In genomic region chr11:20934191-20935062, GRCm38 (mm10) we compare ENCODE assay signal across 18 mouse cellular contexts.
A peak's percentile ranks its signal among the peaks of the same experiment; 100 is the strongest.
DNase-seq lines count a peak whose midpoint lies in the region; ATAC-seq and TF ChIP-seq lines count a peak whose summit lies in the region.
"Had no signal": no experiment of that assay in that cellular context is flagged by ENCODE, and none has a peak within 500 bp of the region (broad histone marks: within the 10 kb centered on the region; RNA-seq: fewer than 3 reads in every experiment).

No protein-coding gene starts in this region.

- DNase-seq in lung, postnatal 0 days (ENCODE audit: low spot score): peak; percentile 18
- no peak for DNase-seq in lung, postnatal 14 days
- peak; percentile 85 for DNase-seq in kidney, adult 9 months
- peak; percentile 71 to 72 for DNase-seq in kidney, postnatal 36 days
- DNase-seq in frontal cortex, postnatal 10 days (ENCODE audit: low spot score in 2 of 2): no peak
- no peak for DNase-seq in ovary, postnatal 36 days (ENCODE audit: low spot score)
- no peak for DNase-seq in right cerebral cortex, adult 2 months (ENCODE audit: low spot score in 2 of 2)
- DNase-seq: adrenal gland, adult 2 months; B cell, adult 2 months; cerebellum, adult 9-10 months; heart, postnatal 14 days; liver, embryonic 13.5 days; thymus, postnatal 14 days had no signal

- H3K4me2 ChIP-seq in lung, postnatal 0 days (replicated peaks; ENCODE audit: low read depth, low read length): no peak overlapping the region
- H3K4me2 ChIP-seq: heart, embryonic 12.5 days; hindbrain, embryonic 14.5 days; intestine, embryonic 15.5 days; liver, embryonic 13.5 days had no signal

- H3K27ac ChIP-seq in lung, postnatal 0 days (ENCODE audit: low read length): no peak overlapping the region
- H3K27ac ChIP-seq in bone marrow macrophage, adult 2 months (ENCODE audit: insufficient read depth, low read depth, low read length): peak overlapping the region; percentile 15; the same call in 1 of the 2 replicates
- H3K27ac ChIP-seq: hindbrain, embryonic 14.5 days; intestine, embryonic 15.5 days; liver, embryonic 13.5 days had no signal

- no peaks in the 10 kb centered on the region for H3K9me3 ChIP-seq in lung, postnatal 0 days (ENCODE audit: low read length)
- H3K9me3 ChIP-seq: heart, embryonic 12.5 days; intestine, embryonic 15.5 days; liver, embryonic 13.5 days had no signal

- TF ChIP-seq EP300 in lung, postnatal 0 days (IDR thresholded peaks at IDR 0.05): no peak

- no peaks in the 10 kb centered on the region for H3K36me3 ChIP-seq in lung, postnatal 0 days (ENCODE audit: insufficient read depth, low read length)
- H3K36me3 ChIP-seq: heart, embryonic 12.5 days; intestine, embryonic 15.5 days; liver, embryonic 13.5 days had no signal

- no peak overlapping the region for H3K9ac ChIP-seq in lung, postnatal 0 days (replicated peaks; ENCODE audit: low read depth)
- H3K9ac ChIP-seq: heart, embryonic 12.5 days; hindbrain, embryonic 14.5 days; intestine, embryonic 15.5 days; liver, embryonic 13.5 days had no signal

- H3K4me1 ChIP-seq in lung, postnatal 0 days (ENCODE audit: insufficient read depth, low read depth, low read length): no peaks in the 10 kb centered on the region
- peaks cover 26% of the 10 kb centered on the region for H3K4me1 ChIP-seq in bone marrow macrophage, adult 2 months (ENCODE audit: control insufficient read depth, insufficient read depth, low read length)
- H3K4me1 ChIP-seq: heart, embryonic 12.5 days; intestine, embryonic 15.5 days had no signal

- TF ChIP-seq POLR2A in bone marrow macrophage, adult 2 months (IDR thresholded peaks at IDR 0.05; ENCODE audit: borderline replicate concordance, low read depth, low read length): no peak

- no peak for ATAC-seq in lung, postnatal 0 days
- ATAC-seq: forebrain, embryonic 16.5 days; intestine, embryonic 15.5 days had no signal

- TF ChIP-seq CTCF in lung, postnatal 0 days (IDR thresholded peaks at IDR 0.05): no peak
- TF ChIP-seq CTCF in bone marrow macrophage, adult 2 months (IDR thresholded peaks at IDR 0.05; ENCODE audit: low read depth, low read length): no peak

- H3K27me3 ChIP-seq in lung, postnatal 0 days (replicated peaks; ENCODE audit: insufficient read depth, low read length): no peaks in the 10 kb centered on the region
- H3K27me3 ChIP-seq: heart, embryonic 12.5 days; intestine, embryonic 15.5 days had no signal

- no peak overlapping the region for H3K4me3 ChIP-seq in lung, postnatal 0 days (ENCODE audit: low read depth, low read length)
- H3K4me3 ChIP-seq in bone marrow macrophage, adult 2 months (ENCODE audit: insufficient read depth, low read length): no peak overlapping the region
- H3K4me3 ChIP-seq: heart, embryonic 12.5 days; intestine, embryonic 15.5 days; liver, embryonic 13.5 days had no signal

- WGBS in lung, postnatal 0 days: 51% methylated on average over 2 of the region's 2 CpGs

Comparison
In these comparisons a context has a peak if more than half of its experiments do, and no peak if none do; other contexts are left out.
1. DNase-seq: peak in lung, postnatal 0 days (single experiment), kidney, adult 9 months (single experiment) and kidney, postnatal 36 days (2 of 2); none in lung, postnatal 14 days (single experiment), frontal cortex, postnatal 10 days (0 of 2), ovary, postnatal 36 days (single experiment) and right cerebral cortex, adult 2 months (0 of 2).